Mouse (Mus musculus) 3T3-L1 (cell line): Measurements from ENCODE around the gene Ptpn11.

Source experiments
- DNase-seq: peaks from one replicate; pipeline ENCODE4 v3.0.0-alpha.2; 2015; ENCODE audit warnings: low read depth, low spot score

The Ptpn11 gene

GRCm38 (mm10) chr5:121093281-121093680 lies 97.9 kb downstream of the Ptpn11 start:
- no peak for DNase-seq

- no peak for DNase-seq
These were observed 101.5 kb downstream of the Ptpn11 start for GRCm38 (mm10) chr5:121089660-121090059.

GRCm38 (mm10) chr5:121087733-121088132 lies 103.5 kb downstream of the Ptpn11 start:
- DNase-seq, result no peak

GRCm38 (mm10) chr5:121082605-121083004 lies 108.6 kb downstream of the Ptpn11 start:
- no peak for DNase-seq

GRCm38 (mm10) chr5:121081754-121082153 lies 109.4 kb downstream of the Ptpn11 start:
- DNase-seq, result no peak
